Mouse (Mus musculus) E14TG2a.4 (cell line): ENCODE results near the gene Oprl1.

ENCODE experiments used
- CTCF ChIP-seq: conservative IDR thresholded peaks from 2 replicates; pipeline ENCODE4 v1.5.1; 2014; ENCODE audit warnings: low read length
- NANOG ChIP-seq: IDR thresholded peaks from 2 replicates; pipeline ENCODE4 v1.6.1; 2014; ENCODE audit warnings: borderline replicate concordance, low read length, mixed read lengths
- POU5F1 ChIP-seq: IDR thresholded peaks from 2 replicates; pipeline ENCODE4 v1.6.1; 2014; ENCODE audit warnings: low read length, borderline replicate concordance

- TF ChIP-seq CTCF (no peak), POU5F1 (no peak), NANOG (no peak)
Observed at GRCm38 (mm10) chr2:181713749-181714148, 1.1 kb upstream of the Oprl1 start.
